Mouse (Mus musculus): ENCODE data around the gene Cuedc2. TPM values are rescaled to one million over a fixed set of nuclear protein-coding genes. Genes with fewer than 3 reads are reported as not detected.

The Cuedc2 gene
- total and polyA plus RNA-seq, 3 experiments, result 42.5 to 87.7 (median 72.2) TPM

- no peak for DNase-seq
Measured at GRCm38 (mm10) chr19:46306751-46307289, 31.7 kb downstream of the Cuedc2 start.

GRCm38 (mm10) chr19:46306268-46306610, 32.3 kb downstream of the Cuedc2 start:
- no peak for DNase-seq

DNA sequence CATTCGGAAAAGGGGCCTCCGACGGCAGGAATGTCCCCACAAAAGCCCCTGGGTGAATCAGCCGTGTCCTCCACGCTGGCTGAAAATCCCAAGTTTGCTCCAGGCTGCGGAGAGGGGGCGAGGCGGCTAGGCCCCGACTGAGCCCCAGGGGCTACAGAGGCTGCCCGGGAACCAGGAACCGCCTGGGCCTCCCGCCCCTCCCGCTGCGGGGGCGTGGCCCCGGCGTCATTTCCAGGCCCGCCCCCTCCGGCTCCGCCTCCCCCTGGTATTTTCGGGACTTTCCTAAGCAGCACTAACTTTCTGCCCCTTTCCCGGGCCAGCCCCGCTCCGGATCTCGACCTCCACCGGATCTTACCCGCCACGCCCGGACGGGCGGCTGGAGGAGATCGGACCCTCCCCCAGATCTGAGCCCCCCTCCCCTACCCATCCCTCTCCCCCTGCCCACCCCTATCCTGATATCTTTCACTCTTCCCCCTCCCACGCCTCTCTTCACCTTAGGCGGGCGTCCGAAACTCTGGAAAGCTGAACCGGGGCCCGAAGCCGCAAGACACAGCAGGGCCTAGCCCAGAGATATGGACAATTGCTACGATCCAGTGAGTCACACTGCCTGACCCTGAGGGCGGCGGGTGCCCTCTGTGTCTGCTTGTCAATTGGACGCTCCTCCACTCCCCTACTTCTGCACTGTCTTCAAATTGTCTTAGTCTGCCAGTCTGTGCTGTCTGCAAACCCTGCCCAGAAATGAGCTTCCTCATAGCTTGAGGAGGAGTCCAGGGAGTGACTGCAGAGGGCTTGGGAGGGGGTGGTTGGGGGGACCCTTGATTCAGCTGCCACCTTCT, 32.9 kb downstream of the Cuedc2 start:
- DNase-seq, result peak; percentile 95

GRCm38 (mm10) chr19:46304908-46305333, 33.6 kb downstream of the Cuedc2 start:
- DNase-seq, result no peak

DNA sequence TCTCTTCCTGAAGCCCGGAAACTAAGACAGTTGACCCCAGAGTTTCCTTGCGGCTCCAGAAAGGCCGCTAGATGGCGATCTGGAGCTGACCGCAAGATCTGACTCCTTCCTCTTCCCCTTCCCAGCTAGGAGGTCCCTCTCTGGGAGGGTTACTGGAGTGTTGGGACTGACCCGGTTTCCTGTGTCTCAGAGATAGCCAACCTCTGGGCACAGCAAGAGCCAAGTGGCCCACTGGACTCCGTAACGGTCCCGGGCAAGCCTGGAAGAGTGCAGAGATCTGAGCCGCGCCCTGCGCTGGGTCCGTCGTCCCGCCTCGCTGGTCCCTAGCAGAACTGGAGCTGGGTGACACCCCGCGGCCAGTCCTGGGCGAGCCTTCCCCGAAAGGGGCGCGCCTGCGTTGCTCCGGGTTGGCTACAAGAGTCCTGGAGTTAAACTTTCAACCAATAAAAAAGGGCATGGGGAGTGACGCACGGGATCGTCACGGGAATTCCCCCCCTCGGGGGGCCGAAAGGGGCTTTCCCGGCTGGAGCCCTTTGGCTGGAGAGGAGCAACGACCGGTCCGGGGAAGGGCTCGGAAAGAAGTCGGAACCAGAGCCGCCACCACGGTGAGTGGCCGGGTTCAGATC, 34.2 kb downstream of the Cuedc2 start, which contains the start of gene Nfkb2:
Gene Nfkb2 (plus strand): TSS at position 105 of the 626 bp plus-strand sequence.
- peak; percentile 98 for DNase-seq

GRCm38 (mm10) chr19:46303251-46304215, 35.0 kb downstream of the Cuedc2 start:
- no peak for DNase-seq

DNA sequence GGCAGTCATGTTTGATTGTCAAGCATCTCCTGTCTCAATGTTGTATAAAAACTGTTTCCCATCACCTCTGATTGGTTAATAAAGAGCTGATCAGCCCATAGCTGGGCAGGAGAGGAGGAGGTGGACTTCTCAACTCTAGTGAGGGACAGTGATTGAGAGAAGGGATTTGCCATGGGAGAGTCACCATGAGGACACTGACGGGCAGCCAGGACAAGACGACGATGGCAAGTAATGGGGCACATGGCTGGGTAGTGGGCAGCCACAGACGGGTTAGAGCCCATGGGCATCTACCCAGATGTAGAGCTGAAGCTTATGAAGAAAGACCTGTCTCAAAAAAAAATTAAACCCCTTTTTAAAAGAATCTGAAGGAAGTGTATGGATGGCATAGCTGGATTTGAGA, 36.0 kb downstream of the Cuedc2 start:
- no peak for DNase-seq

DNA sequence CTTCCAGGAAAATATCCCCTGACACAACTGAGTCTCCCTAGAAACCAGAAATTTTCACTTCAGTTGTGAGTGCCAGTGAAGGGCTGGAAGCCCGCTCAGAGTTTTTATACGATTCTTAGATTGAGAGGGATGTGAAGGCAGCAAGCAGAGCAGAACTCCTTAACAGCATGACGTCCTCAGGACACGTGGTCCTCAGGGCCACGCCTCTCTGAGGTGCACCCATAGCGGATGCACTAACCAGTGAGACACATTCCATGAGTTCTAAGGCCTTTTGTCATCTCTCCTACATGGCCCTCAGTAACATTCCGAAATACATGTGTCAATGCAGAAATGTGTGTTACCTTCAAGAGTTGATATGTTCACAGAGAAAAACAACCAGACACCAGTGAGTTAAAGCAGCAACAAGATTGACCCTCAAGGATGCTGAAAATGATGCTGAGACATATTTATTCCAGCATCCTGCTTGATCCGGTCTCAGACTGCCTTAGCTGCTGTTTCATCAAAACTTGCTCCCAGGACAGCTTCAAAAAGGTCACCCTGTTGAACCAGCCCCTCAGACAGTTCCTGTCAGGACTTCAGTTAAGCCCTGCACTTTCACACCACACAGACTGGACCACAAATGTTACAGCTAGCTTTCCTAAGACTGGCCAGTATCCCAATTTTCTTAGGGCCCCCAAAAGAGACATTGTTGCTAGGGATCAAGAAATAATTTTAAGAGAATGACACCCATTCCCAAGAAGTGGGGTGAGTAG, 38.0 kb downstream of the Cuedc2 start:
- DNase-seq, result no peak

DNA sequence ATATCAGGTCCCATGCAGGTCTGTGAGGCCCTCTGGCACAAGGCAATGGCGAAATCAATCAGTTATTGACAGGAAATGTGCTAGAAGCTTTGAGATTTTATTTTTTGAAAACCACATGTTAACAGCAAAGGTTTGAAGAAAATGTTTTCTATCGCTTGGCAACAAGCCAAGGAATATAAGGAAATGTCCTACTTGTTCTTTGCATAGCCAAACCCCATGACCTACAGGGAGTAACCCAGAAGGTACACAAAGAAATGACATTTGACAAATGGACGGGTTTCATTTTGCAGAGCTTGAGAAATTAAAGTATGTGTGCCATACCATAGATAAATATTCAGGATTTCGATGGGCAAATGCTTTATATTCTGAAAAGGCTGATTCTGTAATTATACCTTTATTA, 41.6 kb downstream of the Cuedc2 start:
- DNase-seq, result no peak

DNA sequence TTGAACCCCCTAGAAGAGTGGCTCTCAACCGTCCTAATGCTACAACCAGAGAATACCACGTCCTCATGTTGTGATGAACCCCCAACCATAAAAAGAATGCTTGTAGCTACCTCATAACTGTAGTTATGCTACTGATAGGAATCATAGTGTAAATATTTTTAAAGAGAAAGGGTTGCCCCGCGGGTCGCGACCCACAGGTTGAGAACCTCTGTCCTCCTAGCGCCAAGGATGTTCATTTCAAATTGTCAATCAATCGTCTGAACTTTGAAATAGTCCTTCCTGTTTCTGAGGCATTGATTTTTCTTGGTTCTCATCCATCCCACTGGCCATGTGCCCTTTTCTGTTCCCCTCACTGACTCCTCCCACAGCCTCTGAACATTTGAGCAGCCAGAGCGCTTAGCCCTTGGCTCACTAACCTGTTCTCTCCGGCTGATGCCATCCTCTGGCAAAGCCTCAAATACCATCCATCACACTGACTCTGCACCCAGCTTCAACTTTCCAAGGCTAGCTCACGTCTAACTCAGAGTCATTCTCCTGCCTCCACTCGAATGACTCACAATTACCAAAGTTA, 47.9 kb downstream of the Cuedc2 start:
- DNase-seq, result peak; percentile 63

DNA sequence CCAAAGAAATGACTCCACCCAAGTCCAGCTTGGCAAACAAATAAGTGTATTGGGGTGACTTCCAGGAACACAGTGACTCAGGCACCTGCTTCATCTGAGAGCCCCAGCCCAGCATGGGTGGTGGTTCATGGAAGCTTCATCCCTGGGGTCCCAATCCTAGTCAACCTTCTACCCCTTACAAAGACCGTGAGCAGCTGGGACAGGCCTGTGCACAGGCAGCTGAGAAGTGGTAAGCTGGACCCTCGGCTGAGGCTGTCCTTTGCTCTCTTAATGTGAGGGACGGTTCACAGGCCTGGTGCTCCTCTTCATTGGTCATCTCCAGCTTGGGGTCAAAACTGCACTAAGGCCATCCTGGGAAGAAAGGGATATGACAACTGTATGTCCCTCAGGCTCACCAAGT, 50.9 kb downstream of the Cuedc2 start:
- DNase-seq, result no peak

GRCm38 (mm10) chr19:46286926-46287325, 51.6 kb downstream of the Cuedc2 start:
- no peak for DNase-seq

DNA sequence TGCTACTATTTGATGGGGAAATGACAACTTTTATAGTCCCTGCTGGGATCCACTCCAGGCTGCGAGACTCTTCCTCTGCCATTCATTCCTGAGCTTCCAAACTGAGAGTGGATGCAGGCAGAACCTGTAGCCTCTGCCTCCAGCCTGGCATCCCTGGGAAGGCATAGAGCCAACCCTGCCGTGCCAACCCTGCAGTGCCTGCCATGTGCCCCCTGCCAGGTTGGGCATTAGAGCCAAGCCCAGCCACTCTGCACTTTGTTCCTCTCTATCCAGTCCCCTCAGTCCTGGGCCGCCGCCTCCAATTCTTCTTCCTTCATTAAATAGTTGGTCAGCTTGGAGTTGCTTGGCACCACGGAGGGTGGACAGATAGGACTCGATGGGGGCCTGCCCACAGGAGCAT, 52.5 kb downstream of the Cuedc2 start:
- DNase-seq, result no peak

DNA sequence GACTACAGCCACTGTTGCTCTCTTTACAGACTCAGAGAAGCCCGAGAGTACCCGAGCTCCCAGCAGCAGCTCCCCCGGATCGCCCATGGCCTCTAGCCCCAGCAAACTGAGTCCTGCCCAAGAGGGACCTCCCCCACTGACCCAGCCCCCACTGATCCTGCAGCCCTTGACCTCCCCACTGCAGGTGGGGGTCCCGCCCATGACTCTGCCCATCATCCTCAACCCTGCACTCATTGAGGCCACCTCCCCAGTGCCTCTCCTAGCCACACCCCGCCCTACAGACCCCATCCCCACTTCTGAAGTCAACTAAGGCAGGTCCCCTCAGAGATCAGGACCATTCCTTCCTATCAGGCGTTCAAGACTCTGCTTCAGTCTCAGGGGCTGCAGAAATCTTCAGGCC, 52.9 kb downstream of the Cuedc2 start:
- DNase-seq, result no peak

DNA sequence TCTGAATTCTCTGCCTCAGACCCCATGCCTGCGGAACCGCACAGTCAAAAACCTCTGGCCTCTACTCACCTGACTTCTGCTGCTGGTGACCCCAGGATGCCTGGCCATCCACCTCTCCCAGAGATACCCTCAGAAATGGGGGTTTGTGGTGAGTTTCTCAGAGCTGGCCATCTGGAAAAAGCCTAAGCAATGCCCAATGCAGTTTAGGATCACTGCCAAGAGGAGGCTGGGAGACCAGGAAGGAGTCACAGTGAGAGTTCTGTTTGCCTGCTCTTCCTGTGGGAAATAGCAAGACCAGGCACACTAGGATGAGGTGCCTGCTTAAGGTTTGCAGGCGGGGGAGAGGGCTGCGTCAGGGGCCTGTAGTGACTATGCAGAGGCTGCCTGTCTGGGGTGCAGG, 53.8 kb downstream of the Cuedc2 start:
- no peak for DNase-seq

DNA sequence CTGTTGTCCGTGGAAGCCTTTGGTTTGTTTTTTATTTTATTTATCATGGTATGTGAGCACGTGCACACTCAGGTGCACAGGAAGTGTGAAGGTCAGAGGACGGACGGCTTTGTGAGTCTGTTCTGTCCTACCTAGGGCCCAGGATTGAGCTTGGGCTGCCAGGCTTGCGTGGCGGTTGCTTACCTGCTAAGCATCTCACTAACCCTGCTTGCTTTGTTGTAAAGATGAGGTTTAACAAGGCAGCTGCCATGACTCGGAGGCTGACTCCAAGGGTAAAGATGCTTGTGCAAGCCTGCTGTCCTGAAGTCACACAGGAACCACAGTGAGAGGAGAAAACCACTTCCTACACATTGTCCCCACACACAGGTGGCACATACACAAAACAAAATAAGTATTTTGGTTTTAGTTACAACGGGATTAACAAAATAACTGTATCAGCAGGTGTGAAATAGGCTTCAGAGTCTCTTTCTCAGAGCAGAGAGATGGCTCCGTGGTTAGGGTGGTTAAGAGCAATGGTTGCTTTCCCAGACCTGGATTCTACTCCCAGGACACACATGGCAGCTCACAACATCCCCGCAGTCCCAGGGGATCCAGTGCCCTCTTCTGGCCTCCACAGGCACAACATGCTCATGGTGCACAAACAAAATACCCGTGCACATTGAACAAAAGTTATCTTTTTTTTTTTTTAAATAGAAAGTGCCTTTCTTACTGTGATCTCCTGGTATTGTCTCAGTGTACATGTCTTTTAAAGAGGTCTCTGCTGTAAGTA, 56.2 kb downstream of the Cuedc2 start:
- no peak for DNase-seq

Measured in adrenal gland, adult 2 months (tissue).